8 mouse cellular contexts compared by ENCODE assay signal in the genomic region with DNA sequence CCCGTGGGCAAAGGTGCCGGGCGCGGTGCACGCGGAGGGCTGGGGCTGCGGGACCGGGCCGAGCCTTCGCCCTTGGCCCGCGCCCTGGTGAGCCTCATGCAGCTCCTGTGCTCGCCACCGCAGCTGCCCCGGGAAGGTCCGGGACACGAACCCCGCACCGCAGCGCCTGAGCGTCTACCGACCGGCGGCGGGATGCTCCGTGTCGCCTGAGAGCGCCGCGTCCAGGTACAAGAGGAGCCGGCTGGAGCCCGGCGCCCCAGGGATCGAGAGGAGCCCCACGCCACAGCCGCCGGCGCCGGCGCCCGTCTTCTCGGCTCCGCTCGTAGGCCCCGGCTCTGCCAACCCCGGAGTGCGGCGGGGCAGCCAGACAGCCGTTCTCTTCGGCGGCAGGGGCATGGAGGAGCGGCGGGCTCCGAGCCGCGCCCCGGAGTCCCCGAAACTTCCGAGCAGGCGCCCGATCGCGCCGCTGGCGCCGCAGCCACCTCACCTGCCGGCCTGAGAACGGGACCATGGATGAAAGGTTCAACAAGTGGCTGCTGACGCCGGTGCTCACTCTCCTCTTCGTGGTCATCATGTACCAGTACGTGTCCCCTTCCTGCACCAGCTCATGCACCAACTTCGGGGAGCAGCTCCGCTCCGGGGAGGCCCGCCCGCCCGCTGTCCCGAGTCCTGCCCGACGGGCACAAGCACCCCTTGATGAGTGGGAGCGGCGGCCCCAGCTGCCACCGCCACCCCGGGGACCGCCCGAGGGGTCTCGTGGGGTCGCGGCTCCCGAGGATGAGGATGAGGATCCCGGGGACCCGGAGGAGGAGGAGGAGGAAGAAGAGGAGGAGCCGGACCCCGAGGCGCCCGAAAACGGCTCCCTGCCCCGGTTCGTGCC. TPM values are rescaled to one million over a fixed set of nuclear protein-coding genes. Genes with fewer than 3 reads are reported as not detected.
DNase-seq lines count a peak whose midpoint lies in the region; ATAC-seq and TF ChIP-seq lines count a peak whose summit lies in the region.

Gene Hs6st3, plus strand, starts transcription at position 436 of the 880 bp plus-strand sequence.

- no peaks in the 10 kb centered on the region; the same call in 1 of the 2 replicates for H3K4me1 ChIP-seq in cortical plate, adult 2 months (ENCODE audit: control insufficient read depth, insufficient read depth, low read length)
- peaks cover 15% of the 10 kb centered on the region for H3K4me1 ChIP-seq in neural tube, embryonic 12.5 days

- H3K4me3 ChIP-seq in layer of hippocampus, adult 2 months = peak within 1 kb of the TSS; percentile 76
- H3K4me3 ChIP-seq in cortical plate, adult 2 months (ENCODE audit: insufficient read depth, low read length) = peak within 1 kb of the TSS; percentile 70
- peak within 1 kb of the TSS; percentile 65 for H3K4me3 ChIP-seq in neural tube, embryonic 12.5 days

- intact Hi-C loops in left cerebral cortex, postnatal 4 days (cut with DNase I) = loop anchor here (5.0 kb wide), 1 partner anchor 714 kb away; no protein-coding TSS in a partner anchor

- no peak for DNase-seq in layer of hippocampus, adult 2 months (ENCODE audit: low spot score in 2 of 2)
- DNase-seq in layer of hippocampus, adult 11-12 months (ENCODE audit: low spot score) = no peak
- peak; percentile 74 for DNase-seq in ZHBTc4 (ENCODE audit: low read depth, low spot score)
- DNase-seq in heart, postnatal 4 days = peak; percentile 6
- DNase-seq in left cerebral cortex, postnatal 4 days = peak; percentile 31

- peak within 1 kb of the TSS; percentile 99 for H3K4me2 ChIP-seq in neural tube, embryonic 12.5 days (replicated peaks)

- under 1% methylated on average over 100 of the region's 100 CpGs for WGBS in neural tube, embryonic 12.5 days

- H3K27ac ChIP-seq in layer of hippocampus, adult 2 months = peak within 1 kb of the TSS; percentile 85
- H3K27ac ChIP-seq in cortical plate, adult 2 months (ENCODE audit: insufficient read depth, low read length) = peak within 1 kb of the TSS; percentile 15; the same call in 1 of the 2 replicates
- no peak within 1 kb of the TSS for H3K27ac ChIP-seq in neural tube, embryonic 12.5 days

- H3K9me3 ChIP-seq in neural tube, embryonic 12.5 days = no peaks in the 10 kb centered on the region

- H3K36me3 ChIP-seq in neural tube, embryonic 12.5 days = no peaks in the 10 kb centered on the region

- peak within 1 kb of the TSS; percentile 56 for H3K9ac ChIP-seq in neural tube, embryonic 12.5 days

- H3K27me3 ChIP-seq in neural tube, embryonic 12.5 days (replicated peaks) = peaks cover 57% of the 10 kb centered on the region

- TF ChIP-seq CTCF in layer of hippocampus, adult 2 months (conservative IDR thresholded peaks at IDR 0.05) = no peak
- TF ChIP-seq CTCF in cortical plate, adult 2 months (IDR thresholded peaks at IDR 0.05; ENCODE audit: extremely low read depth, insufficient read depth, low read length) = no peak

- no peak for TF ChIP-seq POLR2A in cortical plate, adult 2 months (IDR thresholded peaks at IDR 0.05; ENCODE audit: extremely low read depth, insufficient read depth, low read length)

- ATAC-seq in neural tube, embryonic 12.5 days (ENCODE audit: low FRiP score, low read depth) = peak; percentile 63
- ATAC-seq in inflammation-experienced regulatory T-cells, adult 6 months = no peak

RNA-seq across cellular contexts. Expression of gene Hs6st3, which starts in this region (rescaled TPM):
- 10 to 100 TPM; 61.6 to 66.8 TPM for total RNA-seq in layer of hippocampus, adult 2 months (2021)
- polyA plus RNA-seq in cortical plate, adult 2 months (2012; rRNA removed) = 16.9 and 17.6 TPM in 2 replicates
- total RNA-seq in heart, postnatal 4 days (2021) = under 1 TPM in 1 of 2 experiments, not detected in 1; 0.16 TPM
- 10 to 100 TPM; 51.4 to 58.0 TPM for total RNA-seq in left cerebral cortex, postnatal 4 days (2021)
- 0.72 and 0.83 TPM in 2 replicates for polyA plus RNA-seq in neural tube, embryonic 12.5 days (2016; fragmentation: Nextera tagmentation; extraction: Ambion mirVana)
- polyA plus RNA-seq in inflammation-experienced regulatory T-cells, adult 6 months (2017; shearing (Covaris generic)) = not detected

Comparison
In these comparisons a context has a peak if more than half of its experiments do, and no peak if none do; other contexts are left out.
1. RNA of gene Hs6st3 (total RNA-seq): 61.6 to 66.8 TPM in layer of hippocampus, adult 2 months and 51.4 to 58.0 TPM in left cerebral cortex, postnatal 4 days; 0.16 TPM in heart, postnatal 4 days; every median in the first group is over 10 times any median in the second.
2. Peak in DNase-seq in heart, postnatal 4 days; RNA of the gene not detected or under 1 TPM.
3. Peak in ATAC-seq, H3K4me3 ChIP-seq, H3K9ac ChIP-seq and H3K4me2 ChIP-seq in neural tube, embryonic 12.5 days; RNA of the gene not detected or under 1 TPM.
4. DNase-seq: peak in ZHBTc4 (single experiment) and left cerebral cortex, postnatal 4 days (single experiment); none in layer of hippocampus, adult 2 months (0 of 2) and layer of hippocampus, adult 11-12 months (single experiment).
5. Peak in every context shown above with its lines, with median percentiles within 50 percentile points of each other: H3K4me3 ChIP-seq.